Mouse (Mus musculus) E14TG2a.4 (cell line): ENCODE data around the gene Pdlim5.

Source experiments
- CTCF ChIP-seq: conservative IDR thresholded peaks from 2 replicates; pipeline ENCODE4 v1.5.1; 2014; ENCODE audit warnings: low read length
- NANOG ChIP-seq: IDR thresholded peaks from 2 replicates; pipeline ENCODE4 v1.6.1; 2014; ENCODE audit warnings: borderline replicate concordance, low read length, mixed read lengths

DNA sequence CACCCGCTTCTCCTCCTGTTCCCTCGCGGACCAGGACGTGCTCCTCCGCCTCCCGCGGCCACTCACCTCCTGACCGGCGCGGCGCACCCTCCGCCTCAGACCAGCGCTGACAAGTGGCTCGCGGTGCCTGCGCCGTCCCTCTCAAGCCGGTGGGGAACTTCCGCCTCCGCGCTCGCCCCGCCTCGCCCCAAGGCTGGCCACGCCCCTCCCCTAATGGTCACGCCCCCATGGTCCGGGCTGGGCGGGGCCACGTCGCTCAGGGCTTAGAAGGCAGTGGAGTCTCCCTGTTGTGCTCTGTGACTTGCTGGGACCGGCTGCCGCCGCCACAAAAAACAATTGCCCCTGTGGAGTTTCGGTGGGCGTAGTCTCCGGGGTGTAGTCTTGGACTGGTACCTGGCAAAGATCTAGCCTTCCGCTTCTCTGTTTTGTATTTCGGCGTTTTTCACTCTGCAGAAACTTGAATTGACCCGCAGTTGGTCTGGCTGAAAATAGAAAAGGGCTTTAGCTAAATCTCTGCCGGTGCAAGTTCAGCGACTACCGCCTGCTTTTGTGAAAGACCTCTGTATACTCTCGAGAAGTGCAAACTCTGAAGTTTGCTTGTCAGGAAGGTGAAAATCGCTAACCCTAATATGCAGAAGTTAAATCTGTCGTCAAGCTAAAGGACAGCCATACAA lies at the start of gene Pdlim5:
- TF ChIP-seq CTCF = no peak
- TF ChIP-seq NANOG = no peak
